Mouse (Mus musculus): Measurements from ENCODE around the gene Hcn2.

The Hcn2 gene

DNA sequence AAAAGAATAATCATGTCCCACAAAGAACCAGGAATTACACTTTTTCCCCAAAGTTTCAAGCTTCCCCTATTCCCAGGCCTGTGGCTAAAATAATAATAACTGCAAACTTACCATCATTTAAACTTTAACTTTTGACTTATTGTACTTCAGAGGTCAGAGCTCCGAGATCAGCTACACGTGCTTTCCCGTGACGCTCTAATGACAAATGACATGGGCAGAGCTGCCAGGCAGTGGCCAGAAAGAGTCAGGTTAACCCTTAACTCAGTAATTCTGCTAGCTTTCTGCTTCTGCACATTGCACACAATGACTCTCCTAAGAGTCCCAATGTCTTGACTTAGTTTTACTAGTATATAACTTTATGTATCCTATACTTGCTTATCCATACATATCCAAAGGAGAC lies 52.9 kb downstream of the Hcn2 start:
- DNase-seq (ENCODE audit: inconsistent age in 2 of 2, low spot score in 1 of 2), result no peak

DNA sequence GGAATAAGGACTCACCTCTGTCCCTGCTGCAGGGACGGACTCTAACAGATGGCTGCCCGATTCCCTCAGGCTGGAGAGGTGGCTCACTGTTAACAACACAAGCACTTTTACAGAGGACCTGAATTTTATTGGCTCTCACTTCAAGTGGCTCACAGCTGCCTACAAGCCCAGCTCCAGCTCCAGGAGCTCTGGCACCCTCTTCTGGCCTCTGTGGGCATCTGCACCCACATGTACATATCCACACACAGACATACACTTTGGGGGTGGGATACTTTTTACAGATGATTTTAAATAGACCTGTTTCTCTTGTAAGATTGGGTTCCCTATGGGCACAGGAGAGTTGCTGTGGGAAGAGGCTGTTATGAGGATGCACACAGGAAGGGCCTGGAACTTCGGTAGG lies 55.9 kb downstream of the Hcn2 start:
- no peak for DNase-seq (ENCODE audit: inconsistent age in 2 of 2, low spot score in 1 of 2)

GRCm38 (mm10) chr10:79773208-79773607 lies 56.8 kb downstream of the Hcn2 start:
- DNase-seq (ENCODE audit: inconsistent age in 2 of 2, low spot score in 1 of 2), result peak in 1 of 2 experiments; percentile 68

DNA sequence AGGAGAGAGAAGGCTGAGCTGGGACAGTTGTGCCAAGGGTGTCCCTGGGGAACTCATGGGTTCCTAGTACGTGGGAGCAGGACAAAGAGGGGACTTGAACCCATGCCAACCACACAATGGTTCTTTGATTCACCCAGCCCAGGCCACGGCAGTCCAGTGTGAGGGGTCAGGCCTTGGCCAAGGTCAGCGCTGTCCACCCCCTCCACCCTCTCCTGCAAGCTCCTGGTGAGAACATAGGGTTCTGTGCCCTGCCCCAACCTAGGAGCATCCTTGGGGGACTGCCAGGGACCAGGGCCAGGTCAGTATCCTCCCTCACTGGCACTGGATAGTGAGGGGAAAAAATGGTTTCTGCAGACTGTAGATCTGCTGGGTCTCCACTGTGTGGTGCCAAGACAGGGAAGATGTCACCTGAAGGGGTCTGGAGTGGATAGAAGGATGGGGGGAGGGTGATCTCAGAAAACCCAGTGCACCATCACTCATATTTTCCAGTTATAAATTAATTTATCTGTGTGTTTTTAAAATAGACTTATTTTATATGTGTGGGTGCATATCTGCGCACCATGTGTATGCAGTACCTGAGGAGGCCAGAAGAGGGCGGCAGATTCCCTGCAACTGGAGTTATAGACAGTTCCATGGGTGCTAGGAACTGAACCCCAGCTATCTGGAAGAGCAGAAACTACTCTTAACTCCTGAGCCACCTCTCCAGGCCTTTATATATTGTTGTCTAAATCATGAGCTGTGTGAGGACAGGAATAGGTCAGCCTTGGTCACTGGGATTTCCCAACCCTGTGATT lies 58.2 kb downstream of the Hcn2 start:
- no peak for DNase-seq (ENCODE audit: inconsistent age in 2 of 2, low spot score in 1 of 2)

DNA sequence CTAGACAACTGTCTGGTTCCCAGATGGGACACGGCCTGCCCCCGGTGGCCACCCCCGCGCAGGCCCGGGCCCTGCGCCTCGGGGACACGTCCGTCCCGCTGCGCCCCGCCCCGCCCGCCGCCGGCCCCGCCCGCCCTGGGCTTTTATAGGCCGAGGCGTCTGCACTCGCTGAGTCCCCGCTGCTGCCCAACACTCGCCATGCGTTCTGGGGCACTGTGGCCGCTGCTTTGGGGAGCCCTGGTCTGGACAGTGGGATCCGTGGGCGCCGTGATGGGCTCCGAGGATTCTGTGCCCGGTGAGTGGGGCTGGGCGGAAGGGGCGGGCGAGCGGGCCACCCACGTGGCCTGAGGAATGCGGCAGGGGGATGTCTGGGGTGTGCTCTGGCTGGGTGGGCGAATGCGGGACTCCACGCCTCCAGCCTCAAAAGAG lies 60.7 kb downstream of the Hcn2 start, which contains the start of gene Fstl3:
Gene Fstl3, plus strand, starts transcription at position 170 of the 429 bp plus-strand sequence.
- DNase-seq (ENCODE audit: inconsistent age in 2 of 2, low spot score in 1 of 2), result peak; percentile 75 to 85

GRCm38 (mm10) chr10:79778006-79778405 lies 61.6 kb downstream of the Hcn2 start:
- peak; percentile 81 to 83 for DNase-seq (ENCODE audit: inconsistent age in 2 of 2, low spot score in 1 of 2)

- DNase-seq (ENCODE audit: inconsistent age in 2 of 2, low spot score in 1 of 2), result peak; percentile 29 to 50
Observed at GRCm38 (mm10) chr10:79779193-79779592, 62.8 kb downstream of the Hcn2 start.

DNA sequence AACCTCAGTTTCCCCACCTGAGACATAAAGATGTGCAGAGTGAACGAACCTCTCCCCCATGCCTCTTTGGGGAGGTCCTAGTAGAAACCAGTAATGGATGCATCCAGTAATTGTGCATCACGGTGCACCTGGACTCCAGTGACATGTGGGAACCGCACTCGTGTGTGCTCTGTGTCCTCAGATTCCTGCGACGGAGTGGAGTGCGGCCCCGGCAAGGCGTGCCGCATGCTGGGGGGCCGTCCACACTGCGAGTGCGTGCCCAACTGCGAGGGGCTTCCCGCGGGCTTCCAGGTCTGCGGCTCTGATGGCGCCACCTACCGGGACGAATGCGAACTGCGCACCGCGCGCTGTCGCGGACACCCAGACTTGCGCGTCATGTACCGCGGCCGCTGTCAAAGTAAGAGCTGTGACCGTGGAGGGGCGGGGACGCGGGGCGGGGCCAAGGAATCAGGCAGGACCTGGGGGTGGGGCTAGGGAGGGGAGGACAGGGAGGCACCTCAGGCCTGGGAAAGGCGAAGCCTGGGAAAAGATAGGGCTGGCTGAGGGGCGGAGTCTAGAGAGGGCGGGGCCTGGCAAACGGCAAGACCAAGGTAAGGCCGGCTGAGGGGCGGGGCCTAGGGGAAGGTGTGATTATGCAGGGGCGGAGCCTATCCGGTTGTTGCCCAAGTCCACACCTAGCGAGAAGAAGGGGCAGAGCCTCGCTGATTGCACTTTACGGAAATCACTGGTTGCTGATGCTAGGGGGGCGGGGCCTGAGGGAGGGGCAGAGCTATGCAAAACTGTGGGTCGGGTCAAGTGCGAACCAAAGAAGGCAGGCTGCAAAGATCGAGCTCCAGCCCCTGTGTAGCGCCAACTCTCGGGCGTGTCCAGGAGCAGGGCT lies 63.6 kb downstream of the Hcn2 start:
- DNase-seq (ENCODE audit: inconsistent age in 2 of 2, low spot score in 1 of 2), result peak; percentile 99

- DNase-seq (ENCODE audit: inconsistent age in 2 of 2, low spot score in 1 of 2), result no peak
Observed at GRCm38 (mm10) chr10:79780664-79781015, 64.2 kb downstream of the Hcn2 start.

- DNase-seq (ENCODE audit: inconsistent age in 2 of 2, low spot score in 1 of 2), result peak in 1 of 2 experiments; percentile 47
Observed at GRCm38 (mm10) chr10:79781139-79781538, 64.7 kb downstream of the Hcn2 start.

DNA sequence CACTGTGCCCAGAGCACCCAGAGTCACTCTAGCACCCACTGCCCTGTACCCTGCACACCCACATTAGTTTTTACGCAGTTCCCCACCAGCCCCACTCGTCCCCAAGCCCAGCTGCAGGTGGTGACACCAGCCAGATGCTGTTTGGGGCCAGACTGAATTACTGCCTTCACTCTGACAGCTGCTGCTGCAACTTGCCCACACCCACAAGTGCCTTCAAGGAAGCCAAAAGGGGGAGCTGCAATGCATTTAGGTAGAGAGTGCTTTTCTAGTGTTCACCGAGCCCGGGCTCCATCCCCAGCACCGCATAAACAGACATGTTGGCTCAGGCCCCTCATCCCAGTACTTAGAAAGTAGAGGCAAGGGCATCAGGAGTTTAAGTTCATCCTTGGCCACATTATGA lies 65.5 kb downstream of the Hcn2 start:
- DNase-seq (ENCODE audit: inconsistent age in 2 of 2, low spot score in 1 of 2), result peak in 1 of 2 experiments; percentile 22

DNA sequence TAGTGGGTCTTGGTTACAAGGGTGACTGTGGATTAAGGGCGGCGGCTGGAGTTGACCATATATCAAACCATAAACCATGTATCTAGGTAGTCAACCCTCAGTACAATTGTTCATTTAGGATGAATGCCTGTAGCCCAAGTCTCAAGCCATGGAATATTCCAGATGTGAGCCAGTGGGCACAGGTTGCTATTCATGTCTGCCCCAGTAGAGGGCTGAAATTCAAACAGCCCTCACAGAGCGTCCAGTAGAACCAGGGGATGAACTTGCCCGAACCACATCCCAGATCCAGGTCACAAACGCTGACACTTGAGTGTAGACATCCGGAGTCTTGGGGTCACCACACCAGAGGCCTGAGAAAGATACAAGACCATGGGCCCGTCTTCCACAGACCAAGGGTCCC lies 66.6 kb downstream of the Hcn2 start:
- peak; percentile 28 to 67 for DNase-seq (ENCODE audit: inconsistent age in 2 of 2, low spot score in 1 of 2)

- peak in 1 of 2 experiments; percentile 75 for DNase-seq (ENCODE audit: inconsistent age in 2 of 2, low spot score in 1 of 2)
Observed at GRCm38 (mm10) chr10:79783920-79784800, 67.7 kb downstream of the Hcn2 start.

Measured in adrenal gland, adult (tissue).